Mouse (Mus musculus) cerebellum, postnatal 36 days (tissue): ENCODE measurements around the gene Blmh.
A peak's percentile ranks its signal among the peaks of the same experiment; 100 is the strongest.

Experiments used
- DNase-seq, 2 experiments: peaks; one replicate each; pipeline ENCODE4 v3.0.0; 2021 to 2022; ENCODE audit warnings: mixed read lengths in 2 of 2

Blmh gene

DNA sequence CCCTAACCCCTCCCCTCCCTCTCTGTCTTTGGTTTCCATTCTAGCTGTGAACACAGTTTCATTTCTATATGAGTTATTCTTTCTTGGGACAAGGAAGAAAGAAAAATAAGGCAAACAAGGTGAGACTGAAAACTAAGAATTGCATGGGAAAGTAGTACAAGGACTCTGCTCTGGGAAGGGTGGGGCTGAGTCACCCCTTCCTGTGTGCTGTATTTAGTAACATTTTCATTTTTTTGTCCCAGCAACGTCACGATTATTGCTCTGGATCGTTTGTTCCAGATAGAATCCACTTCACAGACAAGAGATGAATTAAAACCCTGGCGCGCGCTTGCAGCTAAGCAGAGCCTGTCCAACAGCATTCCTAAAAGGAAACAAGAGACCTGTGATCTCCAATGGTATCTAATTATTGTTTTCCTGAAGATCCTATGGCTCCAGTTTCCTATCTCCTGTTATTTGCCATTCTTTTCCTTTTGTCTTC, at the start of gene Blmh:
Gene Blmh, plus strand, starts transcription at position 51 of the 478 bp plus-strand sequence.
- no peak for DNase-seq

DNA sequence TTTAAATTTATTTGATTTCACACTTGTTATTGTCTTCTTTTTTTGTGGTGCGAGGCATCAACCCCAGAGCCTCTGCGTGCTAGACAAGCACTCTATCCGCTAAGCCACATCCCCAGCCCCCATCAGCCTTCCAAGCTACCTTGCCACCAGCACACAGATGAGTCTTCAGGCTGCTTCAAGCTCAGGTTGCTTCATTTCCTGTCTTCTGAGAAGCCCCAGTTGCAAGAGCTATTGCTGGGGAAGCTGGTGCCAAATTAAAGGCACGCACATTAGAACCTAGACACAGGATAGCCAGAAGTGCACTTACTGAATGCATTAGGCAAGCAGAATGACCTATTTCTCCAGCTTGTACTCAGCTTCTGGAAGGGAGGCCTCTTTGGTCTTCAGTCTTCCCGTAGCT, 44.8 kb upstream of the Blmh start:
- DNase-seq, result no peak

DNA sequence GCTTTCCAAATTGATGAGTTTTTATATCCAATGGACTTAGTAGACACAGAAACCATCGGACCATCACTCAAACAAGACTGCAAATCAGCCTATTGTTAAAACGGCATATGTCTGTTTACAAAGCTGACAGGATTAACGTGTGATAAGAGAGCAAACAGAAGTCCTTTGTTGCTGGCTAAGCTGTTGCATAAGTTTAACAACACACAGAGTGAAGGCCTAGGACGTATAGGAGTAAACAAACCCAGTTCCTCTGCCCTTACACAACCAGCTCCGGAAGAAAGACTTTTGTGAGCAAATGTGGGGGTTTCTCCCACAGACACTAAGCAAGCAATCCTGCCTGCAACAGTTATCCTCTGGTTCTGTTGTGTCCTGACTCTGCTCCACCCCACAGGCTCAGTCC, 40.2 kb upstream of the Blmh start:
- no peak for DNase-seq

DNA sequence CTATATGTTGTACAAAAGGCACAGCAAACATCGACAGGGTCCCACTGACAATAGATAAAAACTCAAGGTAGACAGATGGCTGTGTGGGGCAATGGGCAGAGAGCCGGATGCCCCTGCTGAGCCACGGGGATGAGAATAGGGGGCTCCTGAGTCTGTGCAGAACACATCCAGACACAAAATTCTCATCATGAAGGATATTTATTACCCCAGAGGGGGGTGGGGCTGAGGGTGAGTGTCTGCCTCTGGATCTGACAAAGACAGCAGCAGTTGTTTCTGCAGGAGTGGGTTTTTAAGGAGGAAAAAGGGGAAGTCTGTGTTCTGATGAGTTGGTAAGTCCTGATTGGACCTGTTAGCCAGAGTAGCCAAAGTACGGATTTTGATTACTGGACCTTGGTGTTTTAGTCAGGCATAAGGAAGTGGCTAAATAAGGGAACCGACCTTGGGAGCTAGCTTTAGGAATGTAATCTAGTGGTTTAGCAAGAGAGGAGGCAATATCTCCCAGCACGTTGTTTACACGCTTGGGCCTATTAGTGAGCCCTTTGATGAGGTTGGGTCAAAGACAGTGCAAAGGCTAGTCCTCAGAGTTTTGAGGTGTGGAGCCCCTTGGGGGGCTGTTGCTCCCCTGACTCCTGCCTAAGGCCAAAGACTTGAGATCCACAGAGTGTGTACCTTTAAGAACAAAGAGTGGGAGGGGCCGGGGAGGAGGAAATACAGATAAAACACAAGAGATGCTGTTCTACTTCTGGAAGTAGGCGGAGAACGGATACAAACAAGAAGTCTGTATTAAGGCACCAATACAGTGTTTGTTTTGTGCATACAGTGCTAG, 35.1 kb upstream of the Blmh start:
- DNase-seq, result no peak

DNA sequence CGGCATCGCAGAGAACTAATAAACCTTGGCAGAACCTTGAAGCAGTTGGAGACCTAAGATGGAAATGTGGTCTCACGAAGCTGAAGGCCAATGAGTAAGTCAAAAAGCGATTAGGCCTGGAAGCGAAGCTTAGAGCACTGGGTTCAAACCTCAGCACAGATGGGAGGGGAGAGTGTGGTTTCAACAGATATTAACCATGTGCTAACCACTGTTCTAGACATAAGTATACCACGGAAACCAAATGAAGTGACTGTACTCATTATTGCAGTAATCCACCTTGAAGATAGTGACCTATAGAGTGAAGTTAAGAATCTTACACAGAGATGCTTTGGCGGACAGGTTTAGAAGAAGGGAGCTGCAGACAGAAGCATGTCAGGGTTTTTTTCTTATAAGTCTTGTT, 33.4 kb upstream of the Blmh start:
- no peak for DNase-seq

DNA sequence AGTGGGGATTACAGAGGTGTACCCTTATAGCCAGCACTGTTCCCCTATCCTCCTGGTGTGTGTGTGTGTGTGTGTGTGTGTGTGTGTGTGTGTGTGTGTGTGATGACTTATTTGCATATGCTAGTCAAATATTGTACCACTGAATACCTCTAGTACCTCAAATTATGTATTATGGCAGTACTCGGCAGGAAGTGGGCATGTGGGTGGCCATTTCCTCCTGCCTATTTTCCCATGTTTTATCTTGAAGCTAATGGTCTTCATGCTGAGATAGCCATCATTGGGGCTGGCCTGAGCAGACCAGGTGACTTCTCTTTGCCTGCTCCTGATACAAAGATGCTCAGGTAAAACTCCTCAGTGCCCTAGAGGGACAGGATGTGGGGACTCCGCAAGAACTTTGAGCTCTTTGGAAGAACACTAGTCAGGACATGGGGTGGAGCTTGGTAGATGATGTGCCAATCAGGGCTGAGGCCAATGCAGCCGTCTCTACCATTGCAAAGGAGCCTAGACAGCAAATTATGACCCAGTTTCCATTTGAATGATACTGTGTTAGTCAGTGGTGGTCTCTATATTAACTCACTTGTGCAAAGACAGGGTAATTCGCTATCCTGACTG, 32.8 kb upstream of the Blmh start:
- no peak for DNase-seq

DNA sequence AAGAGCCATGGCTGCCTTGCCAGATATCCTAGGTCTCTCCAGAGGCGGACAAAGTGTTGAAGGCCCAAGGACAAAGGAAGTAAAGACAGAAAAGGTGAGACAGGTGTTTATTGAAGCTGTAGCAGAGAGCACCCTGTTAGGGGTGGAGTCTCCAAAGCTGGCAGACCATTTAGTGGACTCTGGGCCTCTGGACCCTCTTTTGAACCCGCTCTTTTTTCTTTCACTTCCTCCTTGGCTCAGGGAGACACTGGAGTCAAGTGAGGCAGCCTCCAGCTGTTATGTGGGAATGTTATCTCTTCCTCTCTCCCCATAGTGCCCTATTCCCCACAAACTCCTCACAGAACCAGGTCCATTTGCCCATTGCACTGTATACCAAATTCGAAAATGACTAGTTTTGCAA, 31.6 kb upstream of the Blmh start:
- DNase-seq, result no peak

DNA sequence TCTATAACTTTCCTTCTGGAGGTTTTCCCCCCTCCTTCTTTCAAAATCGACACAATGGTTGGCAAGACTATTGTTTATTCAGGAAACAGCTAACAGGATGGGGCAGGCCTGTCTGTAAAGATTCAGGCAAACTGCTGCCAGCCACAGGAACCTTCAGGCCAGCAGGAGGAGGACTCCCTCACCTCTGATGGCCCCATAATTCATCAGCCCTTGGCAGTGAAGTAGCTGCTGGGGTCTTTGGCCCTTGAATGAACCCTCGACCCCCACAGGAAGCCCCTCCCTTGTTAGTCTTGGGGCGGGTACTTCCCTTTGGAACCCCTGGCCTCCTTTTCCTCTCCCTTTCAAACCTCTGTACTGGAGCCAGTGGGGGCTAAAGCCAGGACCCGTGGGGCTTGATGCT, 31.0 kb upstream of the Blmh start:
- DNase-seq, result no peak

DNA sequence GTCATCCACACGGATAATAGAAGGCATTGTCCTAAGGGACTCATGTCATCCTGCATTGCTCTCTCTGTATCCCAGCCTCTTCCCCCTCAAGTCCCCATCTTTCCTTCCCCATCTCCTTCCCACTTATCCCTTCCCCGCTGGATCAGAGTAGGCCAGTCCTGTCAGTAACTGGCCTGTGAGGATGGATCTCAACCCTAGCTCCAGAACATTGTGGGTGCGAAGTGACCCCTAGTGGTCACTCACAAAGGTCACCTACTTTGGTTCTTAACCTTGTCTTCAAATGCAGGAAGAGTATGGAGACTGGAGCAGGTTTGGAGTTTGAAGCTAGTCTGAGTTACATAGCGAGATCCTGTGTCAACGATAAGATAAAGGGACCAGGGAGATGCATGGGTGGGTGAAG, 30.4 kb upstream of the Blmh start:
- peak; percentile 72 to 75 for DNase-seq

DNA sequence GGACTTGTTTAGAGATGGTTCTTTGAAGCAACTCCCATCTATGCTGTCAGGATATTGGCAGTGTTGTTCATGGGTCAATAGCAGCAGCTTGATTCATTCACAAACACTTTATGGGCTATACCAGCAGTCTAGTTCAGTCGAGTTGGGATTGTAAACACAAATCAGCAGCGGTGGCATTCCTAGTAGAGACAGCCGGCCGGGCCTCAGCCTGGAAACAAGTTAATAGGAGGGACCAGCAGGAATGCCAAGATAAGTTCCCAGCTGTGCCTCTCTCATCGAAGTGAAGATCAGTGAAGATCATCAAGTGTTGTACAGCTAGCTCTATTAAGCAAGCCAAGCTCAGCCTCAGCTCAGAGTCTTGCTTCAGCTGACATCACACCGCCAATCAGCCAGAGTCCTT, 28.2 kb upstream of the Blmh start:
- DNase-seq, result no peak

DNA sequence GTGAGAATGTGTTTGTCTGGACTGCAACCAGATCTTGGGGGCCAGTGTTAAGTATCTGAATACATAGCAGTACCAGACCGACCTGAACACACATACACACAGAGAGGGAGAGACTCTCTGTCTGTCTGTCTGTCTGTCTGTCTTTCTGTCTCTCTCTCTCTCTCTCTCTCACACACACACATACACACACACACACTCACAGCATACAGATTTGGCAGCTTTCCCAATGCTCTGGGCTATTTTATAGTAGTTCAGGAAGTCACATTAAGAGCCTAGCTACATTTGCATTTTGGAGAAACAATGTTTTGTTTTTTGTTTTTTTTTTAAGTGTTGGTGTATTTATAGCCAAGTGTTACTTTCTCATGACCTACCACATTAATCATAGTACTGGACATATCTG, 27.5 kb upstream of the Blmh start:
- no peak for DNase-seq

DNA sequence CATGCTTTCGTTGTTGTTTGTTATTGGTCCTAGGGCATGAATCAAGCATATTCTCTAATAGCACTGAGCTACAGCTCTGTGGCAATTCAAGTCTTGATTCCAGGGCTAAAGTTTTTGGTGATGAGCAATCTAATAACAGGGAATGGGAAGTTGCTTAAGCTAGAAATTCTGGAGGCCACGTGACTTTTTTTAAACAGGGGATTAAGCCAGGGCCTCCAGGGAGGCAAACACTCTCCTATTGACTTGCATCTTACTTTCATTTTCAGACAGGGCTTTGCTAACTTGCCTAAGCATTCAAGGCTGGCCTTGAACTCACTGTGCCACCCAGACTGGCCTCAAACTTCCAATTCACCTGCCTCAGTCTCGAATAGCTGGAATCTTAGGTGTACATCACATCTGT, 26.7 kb upstream of the Blmh start:
- DNase-seq, result no peak

DNA sequence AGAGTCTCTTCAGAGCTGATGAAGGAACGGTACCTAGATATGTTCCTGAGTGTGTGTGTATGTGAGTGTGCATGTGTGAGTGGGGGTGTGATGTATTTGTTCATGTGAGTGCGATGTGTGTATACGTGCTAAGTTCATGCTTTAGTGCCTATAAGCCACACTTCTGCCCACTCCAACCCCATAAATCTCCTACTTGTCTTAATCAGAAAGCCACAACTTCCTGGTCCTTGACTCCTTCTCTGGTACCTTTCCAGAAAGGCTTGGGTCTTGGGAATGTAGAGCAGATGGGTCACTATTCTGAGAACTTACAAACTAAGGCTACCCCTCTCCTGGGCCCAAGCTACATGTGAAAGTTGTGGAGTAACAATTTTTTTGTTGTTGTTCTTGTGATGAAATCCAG, 25.9 kb upstream of the Blmh start:
- no peak for DNase-seq

DNA sequence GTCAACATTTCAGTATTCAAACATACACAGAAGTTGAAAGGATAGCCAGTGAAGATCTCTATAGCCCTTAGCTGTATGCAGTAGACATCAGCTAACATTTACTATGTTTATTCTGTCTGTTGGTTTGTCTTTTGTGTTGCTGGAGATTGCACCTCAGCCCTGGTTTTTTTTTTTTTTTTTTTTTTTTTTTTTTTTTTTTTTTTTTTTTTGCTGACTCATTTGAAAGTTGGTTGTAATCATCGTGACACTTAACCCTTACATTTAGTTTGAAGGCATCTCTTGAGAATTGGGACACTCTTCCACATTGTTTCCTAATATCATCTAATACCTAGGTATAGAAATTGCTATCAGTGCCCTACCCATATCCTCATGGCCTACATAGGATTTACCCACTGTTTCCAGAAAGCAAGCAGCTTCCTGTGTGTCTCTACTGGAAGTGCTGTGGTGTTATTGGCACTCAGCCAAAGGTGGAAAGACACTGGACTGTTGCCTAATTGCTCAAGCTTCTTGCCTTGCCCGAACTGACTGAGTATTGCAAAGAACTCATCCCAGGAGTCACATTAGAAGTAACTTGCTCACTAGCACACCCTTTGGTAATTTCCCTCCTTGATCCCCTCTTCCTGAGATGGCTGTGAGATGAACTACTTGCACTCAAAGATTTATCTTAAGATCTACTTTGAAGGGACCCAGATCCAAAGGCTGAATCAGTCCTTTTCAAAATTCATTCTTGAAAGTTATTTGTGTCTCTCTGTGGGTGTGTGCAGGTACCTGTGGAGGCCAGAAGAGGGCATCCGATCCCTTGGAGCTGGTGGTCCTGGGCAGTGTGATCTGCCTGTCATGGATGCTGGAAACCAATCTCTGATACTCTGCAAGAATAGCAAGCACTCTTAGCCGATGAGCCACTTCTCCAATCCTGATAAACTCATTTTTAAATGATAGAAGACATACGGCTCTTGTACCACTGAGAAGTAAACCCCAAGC, 24.6 kb upstream of the Blmh start:
- no peak for DNase-seq

DNA sequence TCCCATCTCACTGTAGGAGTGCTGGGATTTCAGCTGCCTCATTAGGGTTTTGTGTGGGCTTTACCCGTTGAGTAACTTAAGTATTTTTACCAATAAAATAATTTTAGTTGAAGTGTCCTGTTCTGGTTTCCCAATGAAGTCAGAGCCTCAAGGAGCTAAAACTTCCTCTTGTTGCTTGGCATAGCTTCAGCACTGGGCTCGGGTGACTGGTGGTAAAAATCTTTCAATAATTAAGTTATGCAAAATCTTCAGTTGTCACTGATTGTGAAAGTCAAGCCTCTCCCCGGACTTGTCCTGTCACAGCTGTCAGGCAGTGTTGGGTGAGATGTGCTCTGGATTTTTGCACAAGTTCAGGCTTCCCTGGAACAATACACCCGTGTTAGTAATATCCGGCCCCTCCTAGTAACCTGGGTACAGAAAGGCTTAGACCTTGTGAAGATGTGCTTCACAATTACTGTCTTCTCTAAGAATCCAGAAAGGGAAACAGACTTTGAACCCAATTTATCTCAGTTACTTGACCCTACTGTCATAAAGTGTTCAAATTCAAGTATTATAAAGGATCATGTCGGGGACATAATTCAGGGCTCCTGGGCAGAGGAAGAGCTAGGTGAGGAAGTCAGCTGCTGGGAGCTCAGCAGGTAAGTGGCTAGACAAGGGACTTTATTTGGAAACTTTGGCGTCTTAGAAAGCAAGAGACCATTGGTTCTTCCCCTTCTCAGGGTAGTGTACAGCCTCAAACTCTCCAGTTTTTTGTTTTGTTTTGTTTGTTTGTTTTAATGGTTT, 22.8 kb upstream of the Blmh start, which contains the start of gene Tmigd1:
Gene Tmigd1, plus strand, starts transcription at position 581 of the 783 bp plus-strand sequence.
- no peak for DNase-seq

DNA sequence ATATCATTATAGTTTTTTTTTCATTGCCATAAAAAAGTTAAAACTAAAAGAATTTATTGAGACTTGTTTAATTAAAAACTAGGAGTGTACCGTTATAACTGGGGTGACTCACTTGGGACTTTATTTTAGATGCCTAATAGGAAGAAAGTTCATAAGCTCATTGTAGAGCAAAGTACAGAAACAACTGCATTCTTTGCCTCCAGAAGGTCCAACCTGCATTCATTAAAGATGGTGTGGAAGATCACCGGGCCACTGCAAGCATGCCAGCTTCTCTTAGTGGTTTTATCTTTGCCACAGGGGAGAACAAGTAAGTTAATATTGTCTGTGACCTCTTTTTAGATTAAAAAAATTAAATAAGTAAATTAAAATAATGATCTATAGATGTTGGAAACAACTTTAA, 20.3 kb upstream of the Blmh start:
- DNase-seq, result no peak

DNA sequence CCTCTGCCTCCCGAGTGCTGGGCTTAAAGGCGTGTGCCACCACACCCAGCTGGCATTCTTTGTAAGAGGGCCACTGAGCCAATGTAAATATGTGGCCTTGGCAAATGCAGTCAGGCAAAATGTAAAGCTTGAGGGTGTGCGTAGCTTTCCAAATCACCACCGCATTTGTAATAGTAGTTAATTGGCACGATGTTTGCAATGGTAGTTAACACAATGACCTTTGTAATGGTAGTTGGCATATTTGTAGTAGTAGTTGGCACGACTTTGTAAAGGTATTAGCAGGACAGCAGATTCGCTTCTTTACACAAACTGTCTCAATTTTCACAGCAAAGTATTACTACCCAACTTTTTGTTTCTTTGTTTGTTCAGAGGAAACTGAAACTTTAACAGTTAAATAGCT, 16.0 kb upstream of the Blmh start:
- no peak for DNase-seq

DNA sequence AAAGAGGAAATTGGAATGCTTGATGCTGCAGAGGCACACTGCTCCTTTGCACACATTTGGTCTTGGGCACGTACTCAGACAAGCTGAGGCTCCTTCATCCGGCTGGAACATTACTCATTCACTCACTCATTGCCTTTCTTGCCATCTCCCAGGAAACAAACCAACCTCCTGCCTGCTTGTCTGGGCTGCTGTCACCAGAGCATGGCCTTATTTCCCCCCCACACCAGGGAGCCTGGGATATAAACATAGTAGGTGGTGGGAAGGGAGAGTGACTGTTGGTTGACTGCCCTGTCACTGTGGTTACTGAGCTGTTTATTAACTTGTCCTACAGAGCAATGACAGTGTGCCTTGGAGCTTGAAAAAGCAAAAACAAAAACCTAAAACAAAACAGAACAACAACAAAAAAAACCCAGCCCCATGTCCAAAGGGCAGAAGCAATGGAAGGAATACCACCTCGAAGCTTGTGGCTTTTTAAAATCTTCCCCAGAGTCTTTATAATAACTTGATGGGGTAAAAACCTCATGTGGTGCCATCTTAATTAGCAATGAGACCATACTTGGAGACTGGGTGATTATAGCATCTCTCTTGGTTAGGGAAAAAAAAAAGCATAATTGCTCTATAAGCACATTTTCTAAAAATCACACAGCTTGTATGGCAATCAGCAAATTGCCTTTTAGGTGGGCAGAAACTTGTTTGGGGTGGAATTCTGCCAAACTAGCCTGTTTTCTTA, 13.1 kb upstream of the Blmh start:
- DNase-seq, result no peak

DNA sequence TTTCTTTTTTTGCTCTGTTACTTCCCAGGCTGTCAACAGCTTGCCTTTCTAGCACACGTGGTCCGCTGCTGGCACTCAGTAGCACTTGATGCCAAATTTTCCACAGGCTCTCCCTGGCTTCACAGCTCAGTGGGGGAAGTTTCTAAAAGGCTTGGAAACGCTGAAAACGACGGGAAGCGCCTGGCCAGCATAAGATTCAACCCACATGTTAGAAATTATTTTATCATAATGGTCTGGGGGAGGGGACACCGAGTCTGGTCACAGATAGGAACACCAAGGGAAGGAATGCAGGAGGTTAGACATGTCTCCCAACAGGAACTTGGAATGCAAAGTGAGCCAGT, 12.6 kb upstream of the Blmh start:
- DNase-seq, result peak; percentile 34 to 38

DNA sequence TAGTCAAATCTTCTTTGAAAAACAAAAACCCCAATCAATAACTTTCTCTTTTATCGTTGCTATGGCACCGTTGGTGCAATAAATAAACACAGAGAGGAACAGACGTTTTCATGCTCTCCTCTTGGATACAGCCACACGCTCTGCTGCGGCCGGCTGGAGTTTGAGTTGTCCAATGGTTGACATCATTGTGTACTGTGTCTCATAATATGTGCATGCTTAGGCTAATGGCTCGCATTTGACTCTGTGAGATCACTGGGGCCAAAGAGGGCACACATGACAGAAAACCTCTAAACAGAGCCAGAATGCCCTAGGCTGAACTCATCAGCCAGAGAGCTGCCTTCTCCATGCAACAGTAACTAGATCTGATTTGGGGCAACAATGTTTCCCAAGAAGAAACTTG, 10.2 kb upstream of the Blmh start:
- no peak for DNase-seq

DNA sequence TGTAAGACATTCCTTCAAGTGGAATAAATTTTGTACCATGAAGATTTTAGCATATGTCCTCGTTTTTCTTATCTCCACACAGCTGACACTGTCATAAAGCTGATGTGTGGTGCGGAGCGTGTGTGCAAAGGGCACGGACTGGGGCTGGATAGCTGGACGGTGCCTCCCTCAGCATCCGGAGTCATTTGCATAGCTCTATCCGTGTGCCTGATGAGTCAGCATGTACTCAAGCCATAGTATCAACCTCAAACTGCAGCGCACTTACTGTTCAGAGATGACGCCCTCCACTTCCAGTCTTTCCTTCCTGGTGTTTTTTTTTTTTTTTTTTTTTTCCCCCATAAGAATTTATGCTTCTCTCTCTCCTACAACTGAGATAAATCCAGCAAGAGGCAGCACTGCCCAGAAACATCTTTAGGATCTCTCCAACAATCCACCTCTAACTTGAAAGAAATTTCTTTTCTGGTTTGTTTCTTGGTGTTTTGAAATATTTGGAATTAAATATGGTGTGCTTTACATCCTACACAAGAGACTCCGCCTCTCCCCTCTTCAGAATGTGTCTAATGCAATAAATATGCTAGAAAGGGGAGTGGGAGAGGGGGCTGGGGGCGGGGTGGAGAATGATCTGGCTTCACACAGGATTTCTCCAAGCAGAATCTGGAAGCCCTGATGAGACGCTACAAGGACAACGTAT, 7.9 kb upstream of the Blmh start:
- DNase-seq, result no peak
